Mouse (Mus musculus): ENCODE results near the gene Nme8. TPM values are rescaled to one million over a fixed set of nuclear protein-coding genes. Genes with fewer than 3 reads are reported as not detected.

Nme8 gene
- polyA plus RNA-seq, 1 experiment from 2014 or later: not detected

Other genes starting within 250 kb of the Nme8 start
- gene Epdr1, start 77.9 kb downstream of the Nme8 start, polyA plus RNA-seq (2014; fragmentation: Nextera tagmentation; extraction: Ambion mirVana): 13.8 and 14.8 TPM in 2 replicates
- gene Sfrp4, start 74.7 kb downstream of the Nme8 start, polyA plus RNA-seq (2014; fragmentation: Nextera tagmentation; extraction: Ambion mirVana): 0.39 and 0.58 TPM in 2 replicates
- gene Gpr141, start 126.5 kb upstream of the Nme8 start, polyA plus RNA-seq (2014; fragmentation: Nextera tagmentation; extraction: Ambion mirVana): 0.09 and 0.31 TPM in 2 replicates